Mouse (Mus musculus) neural tube, embryonic 12.5 days (tissue): ENCODE results near the gene Fdxacb1. TPM values are rescaled to one million over a fixed set of nuclear protein-coding genes. Genes with fewer than 3 reads are reported as not detected.
A peak's percentile ranks its signal among the peaks of the same experiment; 100 is the strongest.

Experiments
- ATAC-seq: fragments of 200-750 bp; cut with Nextera tagmentation; 2 replicates; pipeline ENCODE4 v1.8.0; 2017; ENCODE audit warnings: low read depth, mild to moderate bottlenecking, moderate TSS enrichment, moderate library complexity; ENCODE audit not compliant: low FRiP score
- H3K27ac ChIP-seq: fragments of 300-500 bp; sonication (generic); 2 replicates; pipeline ENCODE4 v1.5.1; 2016
- H3K27me3 ChIP-seq: fragments of 300-500 bp; sonication (generic); replicated peaks from 2 replicates; pipeline ENCODE4 v1.6.1; 2016; ENCODE audit warnings: mild to moderate bottlenecking
- H3K36me3 ChIP-seq: fragments of 300-500 bp; sonication (generic); 2 replicates; pipeline ENCODE4 v1.6.1; 2016; ENCODE audit warnings: mild to moderate bottlenecking
- H3K4me1 ChIP-seq: fragments of 300-500 bp; sonication (generic); 2 replicates; pipeline ENCODE4 v1.6.1; 2016
- H3K4me2 ChIP-seq: fragments of 300-500 bp; sonication (generic); replicated peaks from 2 replicates; pipeline ENCODE4 v1.6.1; 2016; ENCODE audit warnings: mild to moderate bottlenecking
- H3K4me3 ChIP-seq: fragments of 300-500 bp; sonication (generic); 2 replicates; pipeline ENCODE4 v1.5.1; 2016
- H3K9ac ChIP-seq: fragments of 300-500 bp; sonication (generic); 2 replicates; pipeline ENCODE4 v1.6.1; 2016; ENCODE audit warnings: mild to moderate bottlenecking
- H3K9me3 ChIP-seq: fragments of 300-500 bp; sonication (generic); 2 replicates; pipeline ENCODE4 v1.6.1; 2016; ENCODE audit warnings: mild to moderate bottlenecking
- WGBS: fragments of 180-500 bp; shearing (Covaris S2); methylation state at CpG from one replicate; pipeline ENCODE4 v1.1.7; 2016; 5-methylcytosine and 5-hydroxymethylcytosine counted together
- polyA plus RNA-seq: library from polyadenylated mRNA; unstranded; fragments of >200 nt; fragmentation: Nextera tagmentation; extraction: Ambion mirVana; gene quantifications from 2 replicates; pipeline ENCODE4 v1.2.1, GENCODE M21; 2016

Fdxacb1 gene
- 10.2 and 12.2 TPM in 2 replicates for polyA plus RNA-seq

GRCm38 (mm10) chr9:50768107-50769002, at the start of gene Fdxacb1:
Gene Fdxacb1, plus strand, starts transcription at chr9:50768236.
- Histone ChIP-seq H3K9me3 (no peaks in the 10 kb centered on the region), H3K4me2 (peak within 1 kb of the TSS; percentile 75), H3K4me3 (peak within 1 kb of the TSS; percentile 48), H3K4me1 (peaks cover 3% of the 10 kb centered on the region; the same call in 1 of the 2 replicates), H3K9ac (peak within 1 kb of the TSS; percentile 59), H3K27ac (peak within 1 kb of the TSS; percentile 50; the same call in 1 of the 2 replicates), H3K36me3 (0 out of 2 replicates have a peak, but pooled peaks cover 4% of the 10 kb centered on the region), H3K27me3 (no peaks in the 10 kb centered on the region)
- peak; percentile 97 for ATAC-seq
- 4% methylated on average over 59 of the region's 59 CpGs for WGBS

- no peaks in the 10 kb centered on the region for H3K27me3 ChIP-seq
- no peak overlapping the region for H3K4me2 ChIP-seq
- no peak overlapping the region for H3K4me3 ChIP-seq
- no peak overlapping the region for H3K9ac ChIP-seq
- no peaks in the 10 kb centered on the region for H3K9me3 ChIP-seq
- H3K36me3 ChIP-seq = no peaks in the 10 kb centered on the region
- ATAC-seq = no peak
- 83% methylated on average over 4 of the region's 4 CpGs for WGBS
- H3K4me1 ChIP-seq = peaks cover 22% of the 10 kb centered on the region
- no peak overlapping the region for H3K27ac ChIP-seq
Observed at GRCm38 (mm10) chr9:50718878-50719277, 49.2 kb upstream of the Fdxacb1 start.

- Histone ChIP-seq H3K4me2 (0 out of 2 replicates have a peak overlapping the region, but pooled peaks have one; percentile 4), H3K9ac (no peak overlapping the region), H3K4me1 (peaks cover 41% of the 10 kb centered on the region), H3K27me3 (no peaks in the 10 kb centered on the region), H3K36me3 (no peaks in the 10 kb centered on the region), H3K27ac (no peak overlapping the region), H3K4me3 (no peak overlapping the region), H3K9me3 (no peaks in the 10 kb centered on the region)
- WGBS = 32% methylated on average over 12 of the region's 12 CpGs
- no peak for ATAC-seq
Observed at GRCm38 (mm10) chr9:50721061-50721460, 47.0 kb upstream of the Fdxacb1 start.

GRCm38 (mm10) chr9:50722451-50722911, 45.6 kb upstream of the Fdxacb1 start:
- H3K4me2 ChIP-seq = no peak overlapping the region; the same call in 1 of the 2 replicates
- H3K4me3 ChIP-seq = no peak overlapping the region
- no peak for ATAC-seq
- H3K27me3 ChIP-seq = no peaks in the 10 kb centered on the region
- peaks cover 54% of the 10 kb centered on the region for H3K4me1 ChIP-seq
- no peaks in the 10 kb centered on the region for H3K36me3 ChIP-seq
- WGBS = 36% methylated on average over 8 of the region's 8 CpGs
- H3K9me3 ChIP-seq = no peaks in the 10 kb centered on the region
- H3K9ac ChIP-seq = no peak overlapping the region
- no peak overlapping the region for H3K27ac ChIP-seq

- peak overlapping the region; percentile 35 for H3K4me2 ChIP-seq
- H3K27ac ChIP-seq = no peak overlapping the region; the same call in 1 of the 2 replicates
- H3K9ac ChIP-seq = no peak overlapping the region
- WGBS = 54% methylated on average over 7 of the region's 7 CpGs
- no peak for ATAC-seq
- H3K4me1 ChIP-seq = peaks cover 61% of the 10 kb centered on the region
- no peak overlapping the region for H3K4me3 ChIP-seq
- no peaks in the 10 kb centered on the region for H3K27me3 ChIP-seq
- H3K36me3 ChIP-seq = no peaks in the 10 kb centered on the region
- no peaks in the 10 kb centered on the region for H3K9me3 ChIP-seq
Observed at GRCm38 (mm10) chr9:50723406-50723805, 44.6 kb upstream of the Fdxacb1 start.

- ATAC-seq = no peak
- Histone ChIP-seq H3K9ac (0 out of 2 replicates have a peak overlapping the region, but pooled peaks have one; percentile 5), H3K4me2 (peak overlapping the region; percentile 41), H3K4me3 (no peak overlapping the region), H3K9me3 (no peaks in the 10 kb centered on the region), H3K27ac (no peak overlapping the region), H3K27me3 (no peaks in the 10 kb centered on the region), H3K36me3 (no peaks in the 10 kb centered on the region), H3K4me1 (peaks cover 61% of the 10 kb centered on the region)
- WGBS = 90% methylated on average over 2 of the region's 2 CpGs
Observed at GRCm38 (mm10) chr9:50724147-50724546, 43.9 kb upstream of the Fdxacb1 start.

- Histone ChIP-seq H3K4me1 (peaks cover 61% of the 10 kb centered on the region), H3K36me3 (no peaks in the 10 kb centered on the region), H3K27me3 (no peaks in the 10 kb centered on the region), H3K9me3 (no peaks in the 10 kb centered on the region), H3K9ac (0 out of 2 replicates have a peak overlapping the region, but pooled peaks have one; percentile 8), H3K4me2 (peak overlapping the region; percentile 41), H3K27ac (0 out of 2 replicates have a peak overlapping the region, but pooled peaks have one; percentile 15), H3K4me3 (no peak overlapping the region)
- no peak for ATAC-seq
- 36% methylated on average over 3 of the region's 3 CpGs for WGBS
Observed at GRCm38 (mm10) chr9:50724661-50725330, 43.2 kb upstream of the Fdxacb1 start.

GRCm38 (mm10) chr9:50725921-50726590, 42.0 kb upstream of the Fdxacb1 start:
- H3K9ac ChIP-seq = no peak overlapping the region; the same call in 1 of the 2 replicates
- WGBS = 42% methylated on average over 8 of the region's 8 CpGs

GRCm38 (mm10) chr9:50727171-50727924, 40.7 kb upstream of the Fdxacb1 start:
- H3K4me1 ChIP-seq = peaks cover 52% of the 10 kb centered on the region
- H3K9ac ChIP-seq = peak overlapping the region; percentile 77
- H3K27me3 ChIP-seq = no peaks in the 10 kb centered on the region
- H3K4me3 ChIP-seq = peak overlapping the region; percentile 68
- peak overlapping the region; percentile 59; the same call in 1 of the 2 replicates for H3K27ac ChIP-seq
- H3K4me2 ChIP-seq = peak overlapping the region; percentile 88
- WGBS = 2% methylated on average over 30 of the region's 30 CpGs
- no peaks in the 10 kb centered on the region for H3K36me3 ChIP-seq
- no peak for ATAC-seq
- no peaks in the 10 kb centered on the region for H3K9me3 ChIP-seq

More at GRCm38 (mm10) chr9:50725921-50726590, 42.0 kb upstream of the Fdxacb1 start:
- Histone ChIP-seq H3K27ac (peak overlapping the region; percentile 37; the same call in 1 of the 2 replicates), H3K9me3 (no peaks in the 10 kb centered on the region), H3K36me3 (no peaks in the 10 kb centered on the region), H3K4me1 (peaks cover 59% of the 10 kb centered on the region), H3K27me3 (no peaks in the 10 kb centered on the region), H3K4me2 (peak overlapping the region; percentile 88), H3K4me3 (peak overlapping the region; percentile 68; the same call in 1 of the 2 replicates)
- no peak for ATAC-seq

- Histone ChIP-seq H3K36me3 (no peaks in the 10 kb centered on the region), H3K4me2 (peak overlapping the region; percentile 88), H3K27me3 (no peaks in the 10 kb centered on the region), H3K27ac (peak overlapping the region; percentile 59), H3K4me3 (peak overlapping the region; percentile 68), H3K9me3 (no peaks in the 10 kb centered on the region), H3K9ac (peak overlapping the region; percentile 77), H3K4me1 (peaks cover 51% of the 10 kb centered on the region)
- WGBS = under 1% methylated on average over 45 of the region's 45 CpGs
- peak; percentile 95 for ATAC-seq
Observed at GRCm38 (mm10) chr9:50727925-50728651, 39.9 kb upstream of the Fdxacb1 start.
